8 mouse cellular contexts compared by ENCODE assay signal in genomic region chr9:64281781-64282178, GRCm38 (mm10). TPM values are rescaled to one million over a fixed set of nuclear protein-coding genes. Genes with fewer than 3 reads are reported as not detected.
A peak's percentile ranks its signal among the peaks of the same experiment; 100 is the strongest.
DNase-seq lines count a peak whose midpoint lies in the region; ATAC-seq and TF ChIP-seq lines count a peak whose summit lies in the region.

No protein-coding gene starts in this region.

- H3K4me2 ChIP-seq in lung, embryonic 14.5 days, result peak overlapping the region; percentile 82
- H3K4me2 ChIP-seq in embryonic facial prominence, embryonic 14.5 days (ENCODE audit: low read depth, low read length), result peak overlapping the region; percentile 60
- peak overlapping the region; percentile 55 for H3K4me2 ChIP-seq in limb, embryonic 11.5 days (ENCODE audit: low read depth, severe bottlenecking)

- no peaks in the 10 kb centered on the region for H3K27me3 ChIP-seq in lung, embryonic 14.5 days (ENCODE audit: insufficient read depth, low read length)
- H3K27me3 ChIP-seq in embryonic facial prominence, embryonic 14.5 days (replicated peaks; ENCODE audit: control insufficient read depth, insufficient read depth, low read length), result no peaks in the 10 kb centered on the region
- H3K27me3 ChIP-seq in limb, embryonic 11.5 days (ENCODE audit: control insufficient read depth, insufficient read depth, low read length), result no peaks in the 10 kb centered on the region
- no peaks in the 10 kb centered on the region for H3K27me3 ChIP-seq in small intestine, adult 2 months (ENCODE audit: control insufficient read depth, insufficient read depth, low read length)

- peak; percentile 86 for ATAC-seq in lung, embryonic 14.5 days (ENCODE audit: insufficient read depth)
- ATAC-seq in embryonic facial prominence, embryonic 14.5 days (ENCODE audit: low read depth), result peak; percentile 89
- ATAC-seq in limb, embryonic 11.5 days (ENCODE audit: insufficient number of reproducible peaks, low FRiP score, low TSS enrichment, low read depth), result peak; percentile 76

- H3K9ac ChIP-seq in lung, embryonic 14.5 days, result peak overlapping the region; percentile 96
- peak overlapping the region; percentile 96 for H3K9ac ChIP-seq in embryonic facial prominence, embryonic 14.5 days (ENCODE audit: low read depth, low read length)
- H3K9ac ChIP-seq in limb, embryonic 11.5 days (ENCODE audit: low read length), result peak overlapping the region; percentile 93

- no peak for TF ChIP-seq CTCF in lung, embryonic 14.5 days (IDR thresholded peaks at IDR 0.05; ENCODE audit: low read depth)
- no peak for TF ChIP-seq CTCF in small intestine, adult 2 months (IDR thresholded peaks at IDR 0.05; ENCODE audit: extremely low read depth, insufficient read length, insufficient replicate concordance, low read depth, low read length)

- peak overlapping the region; percentile 84 for H3K4me3 ChIP-seq in lung, embryonic 14.5 days (ENCODE audit: low read depth, low read length)
- peak overlapping the region; percentile 87 for H3K4me3 ChIP-seq in embryonic facial prominence, embryonic 14.5 days (ENCODE audit: low read depth, low read length)
- peak overlapping the region; percentile 63 for H3K4me3 ChIP-seq in limb, embryonic 11.5 days (ENCODE audit: low read depth, low read length)
- H3K4me3 ChIP-seq in small intestine, adult 2 months (ENCODE audit: low read depth, low read length), result peak overlapping the region; percentile 98

- intact Hi-C loops in left cerebral cortex, postnatal 25 days (cut with DNase I), result loop anchor here (5.0 kb wide), 1 partner anchor 681 kb away; the partner anchor contains the start of gene Ints14

- H3K4me1 ChIP-seq in lung, embryonic 14.5 days (ENCODE audit: insufficient read depth), result peaks cover 6% of the 10 kb centered on the region
- peaks cover 5% of the 10 kb centered on the region; the same call in 1 of the 2 replicates for H3K4me1 ChIP-seq in embryonic facial prominence, embryonic 14.5 days (ENCODE audit: control insufficient read depth, insufficient read depth, low read length)
- peaks cover 5% of the 10 kb centered on the region for H3K4me1 ChIP-seq in limb, embryonic 11.5 days (ENCODE audit: control insufficient read depth, insufficient read depth, low read length)
- H3K4me1 ChIP-seq in small intestine, adult 2 months (ENCODE audit: control insufficient read depth, insufficient read depth, insufficient read length, low read length), result peaks cover 3% of the 10 kb centered on the region; the same call in 1 of the 2 replicates

- H3K27ac ChIP-seq in lung, embryonic 14.5 days (ENCODE audit: low read depth), result peak overlapping the region; percentile 97
- peak overlapping the region; percentile 95 for H3K27ac ChIP-seq in embryonic facial prominence, embryonic 14.5 days (replicated peaks; ENCODE audit: low read depth, low read length)
- peak overlapping the region; percentile 95 for H3K27ac ChIP-seq in limb, embryonic 11.5 days (replicated peaks; ENCODE audit: low read depth, low read length)
- H3K27ac ChIP-seq in small intestine, adult 2 months (ENCODE audit: insufficient read depth, low read depth, low read length), result 0 out of 2 replicates have a peak overlapping the region, but pooled peaks have one; percentile 13

- H3K36me3 ChIP-seq in lung, embryonic 14.5 days (ENCODE audit: insufficient read depth), result no peaks in the 10 kb centered on the region
- H3K36me3 ChIP-seq in embryonic facial prominence, embryonic 14.5 days (ENCODE audit: control insufficient read depth, insufficient read depth, low read length), result 0 out of 2 replicates have a peak, but pooled peaks cover 1% of the 10 kb centered on the region
- H3K36me3 ChIP-seq in limb, embryonic 11.5 days (ENCODE audit: control insufficient read depth, insufficient read depth, low read length), result no peaks in the 10 kb centered on the region
- no peaks in the 10 kb centered on the region for H3K36me3 ChIP-seq in small intestine, adult 2 months (ENCODE audit: control insufficient read depth, insufficient read depth, low read length)

- no peak for TF ChIP-seq POLR2A in small intestine, adult 2 months (IDR thresholded peaks at IDR 0.05; ENCODE audit: low read depth, low read length)

- H3K9me3 ChIP-seq in lung, embryonic 14.5 days (ENCODE audit: low read depth, low read length), result no peaks in the 10 kb centered on the region
- no peaks in the 10 kb centered on the region for H3K9me3 ChIP-seq in embryonic facial prominence, embryonic 14.5 days (ENCODE audit: control insufficient read depth, low read length)
- no peaks in the 10 kb centered on the region for H3K9me3 ChIP-seq in limb, embryonic 11.5 days (ENCODE audit: control insufficient read depth, low read length)

- WGBS in lung, embryonic 14.5 days, result under 1% methylated on average over 24 of the region's 24 CpGs
- WGBS in embryonic facial prominence, embryonic 14.5 days, result 0% methylated on average over 23 of the region's 24 CpGs
- WGBS in limb, embryonic 11.5 days, result 0% methylated on average over 24 of the region's 24 CpGs
- 1% methylated on average over 24 of the region's 24 CpGs for WGBS in small intestine, adult 2 months

- no peak for DNase-seq in lung, embryonic 14.5 days
- DNase-seq in lung, postnatal 36 days, result no peak
- peak; percentile 55 for DNase-seq in embryonic facial prominence, embryonic 14.5 days (ENCODE audit: low spot score)
- DNase-seq in limb, embryonic 11.5 days (ENCODE audit: low spot score), result no peak
- no peak for DNase-seq in left cerebral cortex, postnatal 25 days (ENCODE audit: low spot score in 2 of 2)
- no peak for DNase-seq in spleen, adult 12 weeks (ENCODE audit: low spot score)
- DNase-seq in urinary bladder, postnatal 25 days (ENCODE audit: low spot score), result no peak

RNA-seq across cellular contexts. Expression of gene Tipin, which starts 0.4 kb away (rescaled TPM):
- 281 and 288 TPM in 2 replicates for polyA plus RNA-seq in lung, embryonic 14.5 days (2014; fragmentation: Nextera tagmentation; extraction: Ambion mirVana)
- polyA plus RNA-seq in embryonic facial prominence, embryonic 14.5 days (2014; fragmentation: Nextera tagmentation; extraction: Ambion mirVana), result 168 and 218 TPM in 2 replicates
- polyA plus RNA-seq in limb, embryonic 11.5 days (2014; fragmentation: Nextera tagmentation; extraction: Ambion mirVana), result 280 and 287 TPM in 2 replicates
- polyA plus RNA-seq in small intestine, adult 2 months (2012; rRNA removed), result 0.29 and 0.35 TPM in 2 replicates
- 10 to 100 TPM; 14.9 to 16.7 TPM for total RNA-seq in left cerebral cortex, postnatal 25 days (2021)

RNA-seq across cellular contexts. Expression of gene Map2k1, which starts 28.3 kb away (rescaled TPM):
- polyA plus RNA-seq in lung, embryonic 14.5 days (2014; fragmentation: Nextera tagmentation; extraction: Ambion mirVana), result 69.2 and 71.2 TPM in 2 replicates
- 105 and 109 TPM in 2 replicates for polyA plus RNA-seq in embryonic facial prominence, embryonic 14.5 days (2014; fragmentation: Nextera tagmentation; extraction: Ambion mirVana)
- polyA plus RNA-seq in limb, embryonic 11.5 days (2014; fragmentation: Nextera tagmentation; extraction: Ambion mirVana), result 75.1 and 79.8 TPM in 2 replicates
- 26.2 and 51.6 TPM in 2 replicates for polyA plus RNA-seq in small intestine, adult 2 months (2012; rRNA removed)
- 100 to 1,000 TPM; 286 to 290 TPM for total RNA-seq in left cerebral cortex, postnatal 25 days (2021)

RNA-seq across cellular contexts. Expression of gene Uchl4, which starts 46.8 kb away (rescaled TPM):
- polyA plus RNA-seq in lung, embryonic 14.5 days (2014; fragmentation: Nextera tagmentation; extraction: Ambion mirVana), result 2.7 and 3.6 TPM in 2 replicates
- polyA plus RNA-seq in embryonic facial prominence, embryonic 14.5 days (2014; fragmentation: Nextera tagmentation; extraction: Ambion mirVana), result 2.2 and 2.3 TPM in 2 replicates
- 3.1 and 3.3 TPM in 2 replicates for polyA plus RNA-seq in limb, embryonic 11.5 days (2014; fragmentation: Nextera tagmentation; extraction: Ambion mirVana)
- not detected in 2 replicates for polyA plus RNA-seq in small intestine, adult 2 months (2012; rRNA removed)
- 1 to 10 TPM; 2.1 to 4.6 TPM for total RNA-seq in left cerebral cortex, postnatal 25 days (2021)

RNA-seq across cellular contexts. Expression of gene Dis3l, which starts 59.3 kb away (rescaled TPM):
- polyA plus RNA-seq in lung, embryonic 14.5 days (2014; fragmentation: Nextera tagmentation; extraction: Ambion mirVana), result 24.0 and 24.6 TPM in 2 replicates
- polyA plus RNA-seq in embryonic facial prominence, embryonic 14.5 days (2014; fragmentation: Nextera tagmentation; extraction: Ambion mirVana), result 19.5 and 19.6 TPM in 2 replicates
- polyA plus RNA-seq in limb, embryonic 11.5 days (2014; fragmentation: Nextera tagmentation; extraction: Ambion mirVana), result 23.2 and 23.6 TPM in 2 replicates
- 6.6 and 7.2 TPM in 2 replicates for polyA plus RNA-seq in small intestine, adult 2 months (2012; rRNA removed)
- total RNA-seq in left cerebral cortex, postnatal 25 days (2021), result 10 to 100 TPM; 27.7 to 31.1 TPM

Comparison
In these comparisons a context has a peak if more than half of its experiments do, and no peak if none do; other contexts are left out.
1. H3K27ac ChIP-seq: peak in every context shown above with its lines; median percentile 97 in lung, embryonic 14.5 days; 95 in embryonic facial prominence, embryonic 14.5 days; 95 in limb, embryonic 11.5 days; 13 in small intestine, adult 2 months.
2. RNA of gene Tipin, which starts 0.4 kb away (polyA plus RNA-seq): 281 to 288 TPM in lung, embryonic 14.5 days, 280 to 287 TPM in limb, embryonic 11.5 days and 168 to 218 TPM in embryonic facial prominence, embryonic 14.5 days; 0.29 to 0.35 TPM in small intestine, adult 2 months; every median in the first group is over 100 times any median in the second.
3. Peak in every context shown above with its lines, with median percentiles within 50 percentile points of each other: ATAC-seq, H3K4me2 ChIP-seq, H3K4me3 ChIP-seq and H3K9ac ChIP-seq.